Mouse (Mus musculus) A20 (cell line): Measurements from ENCODE around the gene Caskin2.
A peak's percentile ranks its signal among the peaks of the same experiment; 100 is the strongest.

Experiments
- DNase-seq: peaks from one replicate; pipeline ENCODE4 v3.0.0-alpha.2; 2011; ENCODE audit warnings: low read depth, low spot score

The Caskin2 gene

GRCm38 (mm10) chr11:115813507-115814296, at the start of gene Caskin2:
Gene Caskin2 (minus strand): TSS chr11:115813639.
- DNase-seq = peak; percentile 98

- peak; percentile 78 for DNase-seq
These were observed 45.9 kb upstream of the Caskin2 start for GRCm38 (mm10) chr11:115859143-115859945.

GRCm38 (mm10) chr11:115858354-115858753, 44.9 kb upstream of the Caskin2 start, which contains the start of gene Myo15b:
Gene Myo15b (plus strand): TSS chr11:115858406.
- DNase-seq = no peak

GRCm38 (mm10) chr11:115857936-115858335, 44.5 kb upstream of the Caskin2 start:
- DNase-seq = no peak

- DNase-seq = peak; percentile 9
These were observed 43.7 kb upstream of the Caskin2 start for GRCm38 (mm10) chr11:115857146-115857545.

GRCm38 (mm10) chr11:115854674-115855073, 41.2 kb upstream of the Caskin2 start:
- DNase-seq = no peak

DNA sequence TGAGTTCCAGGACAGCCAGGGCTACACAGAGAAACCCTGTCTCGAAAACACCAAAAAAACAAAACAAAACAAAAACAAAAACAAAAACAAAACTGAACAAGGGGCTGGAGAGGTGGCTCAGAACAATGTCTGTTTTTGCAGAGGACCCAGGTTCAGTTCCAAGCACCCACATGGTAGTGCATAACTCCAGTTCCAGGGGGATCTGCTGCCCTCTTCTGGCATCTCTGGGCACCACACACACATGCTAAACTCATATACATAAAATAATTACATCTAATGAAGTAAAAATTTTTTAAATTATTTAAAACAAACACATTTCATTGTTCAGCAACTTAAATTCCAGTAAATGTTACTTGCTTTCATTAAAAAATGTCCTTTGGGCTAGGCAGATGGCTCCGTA, 32.4 kb upstream of the Caskin2 start:
- no peak for DNase-seq

GRCm38 (mm10) chr11:115844240-115844639, 30.8 kb upstream of the Caskin2 start:
- DNase-seq = no peak

DNA sequence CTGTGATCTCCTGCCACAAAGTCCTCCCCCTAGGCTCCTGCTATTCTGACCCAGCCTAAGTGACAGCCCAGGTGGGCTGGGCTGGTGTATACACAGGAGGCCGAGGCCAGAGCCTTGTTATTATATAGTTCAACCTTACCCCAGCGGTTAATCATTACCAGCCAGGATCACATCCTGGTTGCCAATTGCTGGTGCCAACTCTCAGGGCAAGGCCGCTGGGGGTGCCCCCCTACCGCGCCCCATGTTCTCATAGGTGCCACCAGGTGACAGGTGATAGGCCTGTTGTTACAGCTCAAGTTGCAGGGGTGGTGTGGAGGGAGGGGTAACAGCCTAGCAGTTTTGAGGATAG, 30.4 kb upstream of the Caskin2 start:
- DNase-seq = no peak

DNA sequence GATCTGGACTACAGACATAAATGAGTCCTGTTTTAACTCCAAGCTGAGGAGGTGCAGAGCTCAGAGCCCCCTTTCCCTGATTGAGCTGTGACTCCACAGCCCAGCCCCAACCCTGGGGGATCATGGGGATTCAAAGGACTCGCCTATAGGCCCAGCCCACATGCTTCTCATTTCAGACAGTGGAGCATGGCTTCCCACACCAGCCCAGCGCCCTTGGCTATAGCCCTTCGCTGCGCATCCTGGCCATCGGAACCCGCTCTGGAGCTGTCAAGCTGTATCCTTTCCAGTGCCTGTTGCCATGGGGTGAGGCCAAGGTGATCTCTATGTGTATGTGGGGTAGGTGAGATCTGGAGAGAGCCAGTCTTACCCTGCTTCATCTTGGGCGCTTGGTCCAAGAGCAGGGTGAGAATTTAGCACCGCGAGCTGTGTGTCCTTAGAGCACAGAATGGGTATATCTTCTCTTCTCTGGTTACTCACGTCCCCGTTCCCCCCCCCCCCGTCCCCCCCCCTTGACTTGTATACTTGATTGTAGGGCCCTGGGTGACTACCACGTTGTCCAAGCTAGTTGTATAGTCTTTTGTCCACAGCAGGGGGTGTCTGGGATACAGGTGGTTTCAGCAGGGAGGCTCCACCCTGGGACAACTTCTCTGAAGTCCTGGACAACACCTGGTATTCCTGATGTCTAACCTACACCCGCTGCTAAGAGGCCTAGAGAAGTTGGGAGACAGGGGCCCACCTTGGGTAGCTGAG, 29.9 kb upstream of the Caskin2 start:
- DNase-seq = no peak

DNA sequence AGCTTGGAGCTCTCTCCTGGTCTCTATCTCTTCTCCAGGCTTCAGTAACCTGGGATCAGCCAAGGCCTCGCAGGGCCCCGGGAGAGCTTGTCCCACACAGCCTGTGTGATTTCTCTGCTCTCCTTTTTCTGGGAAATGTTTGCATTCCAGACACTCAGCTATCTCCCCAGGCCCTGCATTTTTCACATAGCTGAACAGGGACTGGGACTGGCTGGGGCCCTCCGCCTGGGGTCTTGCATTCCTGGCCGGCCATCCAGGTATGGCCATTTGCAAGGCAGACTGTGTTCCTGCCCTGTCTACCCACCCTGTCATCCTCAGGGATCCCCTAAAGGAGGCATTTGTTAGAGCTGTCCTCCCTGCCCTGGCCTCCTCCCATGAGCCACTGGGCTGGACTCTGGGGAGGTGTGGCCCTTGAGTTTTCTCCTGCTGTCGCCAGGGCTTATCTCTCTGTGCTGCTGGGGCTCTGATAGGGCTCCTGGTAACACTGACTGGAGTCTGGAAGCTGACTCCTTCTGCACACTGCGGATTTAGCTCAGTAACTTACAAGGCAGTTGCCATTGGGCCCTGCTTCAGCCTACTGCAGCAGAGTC, 28.6 kb upstream of the Caskin2 start:
- DNase-seq = no peak

GRCm38 (mm10) chr11:115841044-115841443, 27.6 kb upstream of the Caskin2 start:
- DNase-seq = peak; percentile 12

GRCm38 (mm10) chr11:115839732-115840131, 26.3 kb upstream of the Caskin2 start:
- DNase-seq = no peak

GRCm38 (mm10) chr11:115838895-115839311, 25.5 kb upstream of the Caskin2 start:
- DNase-seq = no peak

GRCm38 (mm10) chr11:115837606-115838345, 24.3 kb upstream of the Caskin2 start:
- DNase-seq = no peak

GRCm38 (mm10) chr11:115836656-115837395, 23.4 kb upstream of the Caskin2 start:
- no peak for DNase-seq

- DNase-seq = no peak
These were observed 20.6 kb upstream of the Caskin2 start for GRCm38 (mm10) chr11:115834033-115834432.

DNA sequence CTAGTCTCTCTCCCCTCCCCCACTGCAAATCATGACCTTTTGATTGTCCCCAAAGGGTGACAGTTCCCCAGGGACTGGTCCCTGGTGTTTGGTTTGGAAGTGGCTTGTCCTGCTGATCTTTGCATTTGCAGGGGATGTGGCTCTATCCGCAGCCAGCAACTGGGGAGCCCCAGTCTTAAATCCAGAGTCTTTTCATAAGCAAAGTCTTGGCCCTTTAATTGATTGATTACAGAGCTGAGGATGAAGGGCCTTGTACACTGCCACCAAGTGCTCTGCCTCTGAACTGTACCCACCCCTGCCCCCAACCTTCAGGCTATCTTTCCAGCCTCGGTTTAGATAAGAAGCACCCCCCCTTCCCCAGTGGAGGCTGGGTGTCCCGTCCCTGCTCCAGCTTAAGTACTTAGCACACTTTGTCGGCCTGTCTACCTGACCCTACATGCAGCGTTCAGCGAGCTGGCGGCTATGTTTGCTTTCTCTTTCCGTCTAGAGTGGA, 19.6 kb upstream of the Caskin2 start:
- no peak for DNase-seq

DNA sequence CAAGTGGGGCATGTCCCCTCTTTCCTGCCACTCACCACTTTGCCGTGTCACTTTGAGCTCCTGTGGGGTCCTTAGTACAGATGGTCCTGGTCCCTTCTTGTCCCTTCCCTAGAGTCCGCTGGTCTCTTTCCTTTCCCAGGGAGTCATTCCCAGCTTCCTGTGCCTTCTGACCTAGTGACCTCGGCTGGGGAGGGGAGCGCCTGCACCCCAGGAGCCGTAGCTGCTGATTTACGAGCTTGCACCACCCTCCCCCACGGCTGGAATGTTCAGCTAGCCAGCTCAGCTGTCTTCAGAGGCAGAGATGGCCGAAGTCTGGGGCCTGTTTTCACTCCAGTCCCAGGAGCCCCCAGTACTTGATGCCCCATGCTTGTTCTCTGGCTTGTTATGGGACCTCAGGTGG, 19.1 kb upstream of the Caskin2 start:
- no peak for DNase-seq

- DNase-seq = no peak
These were observed 18.6 kb upstream of the Caskin2 start for GRCm38 (mm10) chr11:115832064-115832463.
